Mouse (Mus musculus) kidney, postnatal 36 days (tissue): Measurements from ENCODE around the gene Snap91.

Source experiments
- DNase-seq, 2 experiments: peaks; one replicate each; pipeline ENCODE4 v3.0.0; 2021 to 2022; ENCODE audit warnings: mixed read lengths in 2 of 2

Snap91 gene

GRCm38 (mm10) chr9:86813327-86813726 lies 67.1 kb downstream of the Snap91 start:
- no peak for DNase-seq

DNA sequence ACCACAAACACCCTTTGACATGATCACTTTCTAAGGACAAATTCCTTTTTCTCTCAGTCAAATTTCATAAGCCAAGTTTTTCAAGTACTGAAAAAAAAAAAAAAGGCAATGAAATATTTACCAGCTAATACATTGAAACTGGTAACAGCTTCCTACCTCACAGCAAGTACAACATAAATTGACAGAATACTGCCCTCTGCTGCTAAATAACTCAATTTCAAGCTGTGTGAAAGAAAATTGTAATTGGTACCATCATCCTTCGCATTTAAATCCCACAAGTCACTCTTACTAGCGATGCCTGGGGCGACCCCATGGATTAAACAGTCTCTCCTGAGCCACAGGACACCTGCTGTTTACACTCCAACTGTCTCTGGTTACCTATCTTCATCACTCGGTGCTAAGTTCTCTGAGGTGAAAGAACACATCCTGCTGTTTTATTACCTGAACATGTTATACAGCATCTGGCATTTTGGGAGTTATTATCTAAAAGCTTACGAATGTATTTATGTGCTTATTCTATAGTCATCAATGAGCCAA lies 69.7 kb downstream of the Snap91 start:
- DNase-seq: no peak

DNA sequence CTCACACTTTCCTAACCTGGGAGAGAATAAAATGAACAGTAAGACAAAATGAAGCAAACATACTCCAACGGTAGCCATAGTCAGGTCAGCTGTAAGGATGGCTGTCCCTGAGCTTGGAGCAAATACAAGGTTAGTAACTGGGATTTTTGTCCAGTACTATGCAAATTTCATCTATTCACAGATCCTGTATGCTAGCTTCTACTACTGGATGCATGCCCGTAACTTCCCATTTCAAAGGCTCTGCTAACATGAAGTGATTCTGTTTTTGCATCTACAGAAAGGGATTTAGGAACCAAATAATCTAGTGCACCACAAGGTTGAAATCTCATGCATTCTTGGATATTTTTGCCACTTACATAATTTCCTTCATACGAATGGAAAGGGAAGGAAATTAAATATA lies 70.2 kb downstream of the Snap91 start:
- DNase-seq: no peak

GRCm38 (mm10) chr9:86800600-86801163 lies 79.8 kb downstream of the Snap91 start:
- peak; percentile 27 to 39 for DNase-seq

- DNase-seq: no peak
These were observed 81.4 kb downstream of the Snap91 start for GRCm38 (mm10) chr9:86799099-86799498.

DNA sequence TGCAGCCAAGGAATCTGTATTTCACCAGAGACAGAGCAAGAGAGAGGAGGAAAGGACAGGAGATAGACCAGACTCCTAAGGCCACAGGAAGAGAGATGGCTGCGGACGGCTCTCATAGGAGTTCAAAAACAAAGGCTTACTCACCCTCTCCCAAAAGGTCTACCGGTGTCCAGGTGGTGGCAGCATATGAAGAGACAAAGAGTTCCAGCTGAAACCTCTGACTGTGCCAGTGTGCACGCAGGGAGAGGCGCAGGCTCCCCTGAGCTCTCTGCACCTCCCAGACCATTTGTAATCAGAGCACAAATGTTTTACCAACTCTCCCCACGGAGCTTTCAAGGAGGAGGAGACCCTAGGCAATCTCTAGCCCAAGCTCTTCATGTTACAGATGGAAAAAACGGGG lies 81.8 kb downstream of the Snap91 start:
- DNase-seq: no peak

- DNase-seq: no peak
These were observed 82.3 kb downstream of the Snap91 start for GRCm38 (mm10) chr9:86798129-86798528.

- DNase-seq: no peak
These were observed 82.9 kb downstream of the Snap91 start for GRCm38 (mm10) chr9:86797553-86797952.

DNA sequence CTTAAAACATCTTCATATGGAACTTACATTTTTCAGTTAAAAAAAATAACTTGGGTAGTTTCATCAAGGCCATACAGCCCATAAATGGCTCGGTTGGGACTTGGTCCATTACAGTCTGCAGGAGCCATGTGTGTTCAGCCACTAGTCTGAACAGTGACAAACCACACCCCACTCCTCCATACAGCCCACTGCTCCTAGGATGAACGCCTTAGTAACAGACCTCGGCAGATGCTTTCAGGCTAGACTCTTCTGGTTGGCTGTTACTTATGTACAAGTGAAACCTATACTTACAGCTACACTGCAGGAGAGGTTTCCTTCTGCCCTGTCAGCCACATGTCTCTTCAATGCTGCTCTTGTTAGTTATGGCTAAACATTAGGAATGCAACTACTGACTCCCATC lies 85.2 kb downstream of the Snap91 start:
- no peak for DNase-seq

DNA sequence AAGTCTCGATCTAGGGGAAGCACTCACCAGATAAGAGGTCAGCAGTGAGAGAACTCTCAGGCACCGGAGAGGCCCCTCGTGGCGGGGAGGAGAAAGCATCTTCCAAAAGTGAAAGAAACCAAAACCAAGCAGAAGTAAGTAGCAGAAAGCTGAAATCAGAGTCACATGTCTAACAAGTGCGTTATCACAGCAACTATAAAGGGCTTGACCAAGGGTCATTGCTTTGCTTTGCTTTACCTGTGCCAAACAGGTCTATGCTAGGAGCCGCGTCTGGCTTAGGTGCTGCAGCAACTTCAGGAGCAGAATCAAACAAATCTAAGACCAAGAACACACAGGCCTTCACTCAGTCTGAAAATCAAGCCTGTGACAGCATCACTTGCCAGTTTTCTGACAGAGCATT lies 88.5 kb downstream of the Snap91 start:
- no peak for DNase-seq

GRCm38 (mm10) chr9:86789186-86789585 lies 91.3 kb downstream of the Snap91 start:
- DNase-seq: no peak

DNA sequence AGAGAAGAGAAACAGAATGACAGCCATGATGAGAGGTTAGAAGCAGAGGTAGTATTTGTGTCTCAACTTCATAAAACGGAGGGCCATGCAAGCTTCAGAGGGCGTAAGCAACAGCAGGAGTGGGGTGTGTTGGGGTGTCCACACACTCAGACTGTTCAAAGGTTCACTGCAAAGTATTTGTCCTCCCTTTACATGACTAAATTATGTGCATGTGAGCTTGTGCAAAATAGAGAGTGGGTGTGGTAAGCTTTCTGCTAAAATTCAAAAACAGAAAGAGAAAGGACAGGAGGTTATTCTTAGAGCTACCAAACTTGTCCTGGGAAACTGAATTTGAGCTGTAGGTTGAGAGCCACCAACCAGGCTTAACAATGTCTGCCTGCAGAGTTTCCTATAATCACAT lies 97.6 kb downstream of the Snap91 start:
- DNase-seq: no peak

DNA sequence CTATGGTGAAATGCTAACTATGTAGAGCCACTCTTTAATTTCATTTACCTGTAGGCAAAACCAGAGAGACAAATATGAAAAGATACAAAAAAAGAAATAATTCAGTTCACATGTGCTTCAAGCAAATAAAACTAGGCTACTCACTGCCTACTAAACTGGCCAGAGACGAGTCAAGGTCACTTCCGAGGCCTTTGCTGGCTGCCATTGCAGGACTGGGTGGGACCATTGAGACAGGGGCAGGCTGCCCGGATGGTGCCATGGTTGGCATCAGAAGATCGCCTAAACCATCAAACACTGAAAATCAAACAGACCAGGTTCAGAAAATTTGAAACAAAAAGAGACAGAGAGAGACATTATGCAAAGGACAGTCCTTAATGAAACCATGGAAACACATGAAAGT lies 99.0 kb downstream of the Snap91 start:
- DNase-seq: no peak

DNA sequence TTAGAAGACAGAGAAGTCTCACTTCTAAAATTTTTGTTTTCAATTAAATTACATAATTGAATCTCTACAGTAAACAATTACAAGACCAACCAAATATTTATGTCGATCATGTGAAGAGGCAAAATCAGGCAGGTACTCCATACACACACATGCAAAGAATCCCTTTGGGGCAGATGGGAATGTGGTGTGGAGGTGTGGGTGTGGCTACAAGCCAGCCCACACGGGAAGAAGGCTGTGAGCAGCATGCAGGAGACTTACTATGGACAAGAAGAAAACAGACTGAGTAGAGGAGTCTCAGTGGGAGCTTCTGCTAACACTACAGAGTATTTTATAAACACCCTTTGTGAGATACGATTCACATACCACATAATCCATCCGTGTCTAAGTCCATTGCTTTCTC lies 102.2 kb downstream of the Snap91 start:
- no peak for DNase-seq

DNA sequence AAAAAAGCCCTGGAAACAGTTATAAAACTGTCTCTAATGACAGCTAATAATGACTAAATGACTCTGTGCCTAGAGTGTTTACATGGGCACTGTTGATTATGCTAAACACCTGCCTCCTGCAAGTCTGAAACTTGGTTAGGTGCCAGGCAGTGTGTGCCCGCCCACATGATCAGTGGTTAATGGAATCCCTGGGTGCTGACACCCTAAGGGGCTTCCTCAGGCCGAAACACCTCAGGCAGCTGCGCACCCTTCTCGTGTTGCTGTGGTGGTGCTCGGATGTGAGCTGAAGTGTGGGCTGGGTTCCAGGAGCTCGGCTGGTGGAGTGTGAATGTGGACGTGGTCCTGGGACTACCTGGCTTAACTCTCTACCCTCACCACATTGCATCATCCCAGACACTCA lies 103.1 kb downstream of the Snap91 start:
- DNase-seq: peak in 1 of 2 experiments; percentile 4

DNA sequence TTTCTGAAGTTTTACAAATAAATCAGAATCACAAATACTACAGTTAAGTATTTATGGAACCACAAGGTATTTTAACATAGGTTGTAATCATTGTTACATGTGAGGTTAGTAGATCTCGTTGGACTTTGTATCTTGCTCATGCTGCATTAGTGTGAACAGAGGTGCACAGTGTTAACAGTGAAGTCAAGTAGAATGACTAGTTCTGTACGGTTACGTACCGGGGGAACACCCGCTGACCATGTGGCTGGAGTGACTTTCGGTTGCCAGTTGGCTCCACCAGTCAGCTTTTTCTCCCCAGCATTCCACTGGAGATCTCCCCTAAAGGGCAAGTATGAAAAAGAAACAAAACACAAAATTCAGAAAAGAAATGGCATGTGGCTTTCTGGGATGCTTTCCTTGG lies 105.1 kb downstream of the Snap91 start:
- no peak for DNase-seq

DNA sequence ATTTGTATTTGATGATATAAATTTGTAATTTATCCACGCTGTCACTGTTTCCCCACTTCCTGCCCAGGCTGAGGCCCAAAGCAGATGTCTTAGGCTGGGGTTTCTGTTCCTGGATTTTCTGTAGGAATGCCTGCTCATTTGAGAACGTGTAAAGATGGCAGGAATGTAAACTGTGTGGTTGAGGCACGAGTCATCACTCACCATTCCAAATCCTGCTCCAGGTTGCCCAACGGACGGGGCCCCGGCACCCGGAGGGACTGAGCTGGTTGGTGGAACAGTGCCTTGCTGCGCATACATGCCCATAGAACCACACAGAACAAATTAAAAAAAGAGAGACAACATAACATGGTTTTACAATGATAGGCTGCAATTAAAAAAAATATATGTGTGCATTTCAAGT lies 106.5 kb downstream of the Snap91 start:
- no peak for DNase-seq

GRCm38 (mm10) chr9:86772897-86773296 lies 107.6 kb downstream of the Snap91 start:
- no peak for DNase-seq

GRCm38 (mm10) chr9:86766991-86767390 lies 113.5 kb downstream of the Snap91 start:
- DNase-seq: no peak

GRCm38 (mm10) chr9:86764002-86764401 lies 116.5 kb downstream of the Snap91 start:
- no peak for DNase-seq

- no peak for DNase-seq
These were observed 117.7 kb downstream of the Snap91 start for GRCm38 (mm10) chr9:86762477-86763376.

DNA sequence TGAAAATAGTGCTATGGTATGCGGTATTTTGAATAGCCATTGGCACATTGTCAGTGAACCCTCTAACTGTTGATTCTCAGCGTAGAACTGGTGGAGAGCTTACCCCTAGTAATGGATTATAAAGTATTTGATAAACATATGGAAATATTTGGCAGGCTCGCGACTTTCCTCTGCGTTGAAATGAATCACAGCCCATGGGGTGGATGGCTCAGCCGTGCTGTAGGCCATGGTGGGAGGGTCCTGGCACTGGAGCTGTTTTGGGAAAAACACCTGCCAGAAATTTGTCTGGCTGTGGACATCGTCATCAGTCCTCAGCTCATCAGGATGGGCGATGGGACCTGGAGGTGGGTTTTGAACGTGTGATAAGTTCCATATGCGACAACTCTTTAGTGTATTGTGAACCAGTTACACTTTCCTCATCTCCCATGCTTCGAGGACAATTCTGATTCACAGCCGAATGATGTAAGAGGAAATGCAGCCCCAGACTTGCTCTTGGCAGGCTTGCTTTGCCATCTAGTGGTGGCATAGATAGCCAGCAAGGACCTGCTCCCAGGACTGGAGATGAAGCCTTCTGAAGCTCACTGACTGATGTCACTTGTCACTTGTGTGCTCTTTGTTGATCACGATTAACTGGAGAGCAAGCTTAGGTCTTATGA lies 134.4 kb downstream of the Snap91 start:
- peak; percentile 61 to 67 for DNase-seq

DNA sequence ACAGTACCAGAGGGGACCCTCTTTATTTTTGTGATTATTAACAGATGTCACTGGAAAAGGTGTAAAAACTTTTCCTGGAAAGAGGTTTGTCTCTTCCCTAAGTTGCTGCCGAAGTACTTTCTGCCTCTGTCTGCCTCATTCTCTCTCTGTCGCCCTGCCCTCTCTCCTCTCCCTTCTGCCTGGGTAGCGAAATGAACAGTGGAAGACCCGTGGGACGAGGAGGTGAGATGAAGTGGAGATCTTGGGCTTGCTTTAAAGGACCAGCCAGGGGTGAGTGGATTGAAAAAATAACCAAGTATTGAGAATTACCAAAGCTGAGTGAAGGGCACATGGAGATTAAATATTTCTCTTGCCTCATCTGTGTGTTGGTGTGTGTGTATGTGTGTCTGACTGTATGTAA lies 136.4 kb downstream of the Snap91 start:
- no peak for DNase-seq
